Mouse (Mus musculus): Measurements from ENCODE around the gene Clint1. TPM values are rescaled to one million over a fixed set of nuclear protein-coding genes. Genes with fewer than 3 reads are reported as not detected.

Gene Clint1
- polyA plus RNA-seq, 1 experiment from 2014 or later: 49.2 TPM

GRCm38 (mm10) chr11:45850317-45850716, 1.5 kb upstream of the Clint1 start:
- Histone ChIP-seq H3K4me2 (no peak overlapping the region), H3K4me1 (ENCODE audit: control insufficient read depth, insufficient read depth, low read length) (peaks cover 16% of the 10 kb centered on the region), H3K9ac (ENCODE audit: low read depth, low read length) (no peak overlapping the region), H3K4me3 (ENCODE audit: low read depth, low read length) (no peak overlapping the region), H3K9me3 (replicated peaks; ENCODE audit: control insufficient read depth, low read length) (no peaks in the 10 kb centered on the region), H3K27ac (ENCODE audit: low read depth, low read length) (no peak overlapping the region), H3K36me3 (ENCODE audit: control insufficient read depth, insufficient read depth, low read length) (no peaks in the 10 kb centered on the region), H3K27me3 (ENCODE audit: control insufficient read depth, insufficient read depth, low read length) (no peaks in the 10 kb centered on the region)
- no peak for ATAC-seq (replicated peaks; ENCODE audit: insufficient number of reproducible peaks, low FRiP score, low TSS enrichment)
- whole genome bisulfite sequencing (ENCODE audit: insufficient replicate concordance): 36% methylated on average over 3 of the region's 3 CpGs

- H3K9ac ChIP-seq (ENCODE audit: low read depth, low read length): peak overlapping the region; percentile 97
- no peaks in the 10 kb centered on the region for H3K9me3 ChIP-seq (replicated peaks; ENCODE audit: control insufficient read depth, low read length)
- WGBS (ENCODE audit: insufficient replicate concordance): 2% methylated on average over 38 of the region's 58 CpGs
- H3K4me2 ChIP-seq: peak overlapping the region; percentile 70
- H3K4me3 ChIP-seq (ENCODE audit: low read depth, low read length): peak overlapping the region; percentile 99
- peaks cover 27% of the 10 kb centered on the region for H3K4me1 ChIP-seq (ENCODE audit: control insufficient read depth, insufficient read depth, low read length)
- H3K27ac ChIP-seq (ENCODE audit: low read depth, low read length): peak overlapping the region; percentile 86
- peak; percentile 69 for ATAC-seq (replicated peaks; ENCODE audit: insufficient number of reproducible peaks, low FRiP score, low TSS enrichment)
- no peaks in the 10 kb centered on the region for H3K27me3 ChIP-seq (ENCODE audit: control insufficient read depth, insufficient read depth, low read length)
- H3K36me3 ChIP-seq (ENCODE audit: control insufficient read depth, insufficient read depth, low read length): no peaks in the 10 kb centered on the region
These were observed 508 bp downstream of the Clint1 start for GRCm38 (mm10) chr11:45852124-45852994.

GRCm38 (mm10) chr11:45852995-45853317, 1.1 kb downstream of the Clint1 start:
- Histone ChIP-seq H3K4me2 (peak overlapping the region; percentile 70), H3K4me3 (ENCODE audit: low read depth, low read length) (peak overlapping the region; percentile 99), H3K9ac (ENCODE audit: low read depth, low read length) (peak overlapping the region; percentile 28; the same call in 1 of the 2 replicates), H3K4me1 (ENCODE audit: control insufficient read depth, insufficient read depth, low read length) (peaks cover 27% of the 10 kb centered on the region), H3K36me3 (ENCODE audit: control insufficient read depth, insufficient read depth, low read length) (no peaks in the 10 kb centered on the region), H3K27me3 (ENCODE audit: control insufficient read depth, insufficient read depth, low read length) (no peaks in the 10 kb centered on the region), H3K9me3 (replicated peaks; ENCODE audit: control insufficient read depth, low read length) (no peaks in the 10 kb centered on the region), H3K27ac (ENCODE audit: low read depth, low read length) (peak overlapping the region; percentile 50; the same call in 1 of the 2 replicates)
- WGBS (ENCODE audit: insufficient replicate concordance): 52% methylated on average over 6 of the region's 6 CpGs
- no peak for ATAC-seq (replicated peaks; ENCODE audit: insufficient number of reproducible peaks, low FRiP score, low TSS enrichment)

- no peak overlapping the region for H3K9ac ChIP-seq (ENCODE audit: low read depth, low read length)
- no peak overlapping the region for H3K4me3 ChIP-seq (ENCODE audit: low read depth, low read length)
- ATAC-seq (replicated peaks; ENCODE audit: insufficient number of reproducible peaks, low FRiP score, low TSS enrichment): no peak
- H3K4me1 ChIP-seq (ENCODE audit: control insufficient read depth, insufficient read depth, low read length): peaks cover 27% of the 10 kb centered on the region
- H3K9me3 ChIP-seq (replicated peaks; ENCODE audit: control insufficient read depth, low read length): no peaks in the 10 kb centered on the region
- peak overlapping the region; percentile 70; the same call in 1 of the 2 replicates for H3K4me2 ChIP-seq
- H3K36me3 ChIP-seq (ENCODE audit: control insufficient read depth, insufficient read depth, low read length): no peaks in the 10 kb centered on the region
- no peak overlapping the region for H3K27ac ChIP-seq (ENCODE audit: low read depth, low read length)
- no peaks in the 10 kb centered on the region for H3K27me3 ChIP-seq (ENCODE audit: control insufficient read depth, insufficient read depth, low read length)
- WGBS (ENCODE audit: insufficient replicate concordance): 85% methylated on average over 2 of the region's 2 CpGs
These were observed 2.1 kb downstream of the Clint1 start for GRCm38 (mm10) chr11:45853916-45854315.

- WGBS (ENCODE audit: insufficient replicate concordance): 61% methylated on average over 7 of the region's 7 CpGs
- no peak overlapping the region for H3K9ac ChIP-seq (ENCODE audit: low read depth, low read length)
- no peak overlapping the region for H3K4me3 ChIP-seq (ENCODE audit: low read depth, low read length)
- ATAC-seq (replicated peaks; ENCODE audit: insufficient number of reproducible peaks, low FRiP score, low TSS enrichment): no peak
- H3K36me3 ChIP-seq (ENCODE audit: control insufficient read depth, insufficient read depth, low read length): no peaks in the 10 kb centered on the region
- no peaks in the 10 kb centered on the region for H3K9me3 ChIP-seq (replicated peaks; ENCODE audit: control insufficient read depth, low read length)
- peak overlapping the region; percentile 25; the same call in 1 of the 2 replicates for H3K4me2 ChIP-seq
- H3K27me3 ChIP-seq (ENCODE audit: control insufficient read depth, insufficient read depth, low read length): no peaks in the 10 kb centered on the region
- H3K4me1 ChIP-seq (ENCODE audit: control insufficient read depth, insufficient read depth, low read length): peaks cover 27% of the 10 kb centered on the region
- H3K27ac ChIP-seq (ENCODE audit: low read depth, low read length): no peak overlapping the region
These were observed 2.5 kb downstream of the Clint1 start for GRCm38 (mm10) chr11:45854381-45854780.

GRCm38 (mm10) chr11:45855407-45856148, 3.7 kb downstream of the Clint1 start:
- no peaks in the 10 kb centered on the region for H3K27me3 ChIP-seq (ENCODE audit: control insufficient read depth, insufficient read depth, low read length)
- no peak overlapping the region for H3K9ac ChIP-seq (ENCODE audit: low read depth, low read length)
- no peaks in the 10 kb centered on the region for H3K36me3 ChIP-seq (ENCODE audit: control insufficient read depth, insufficient read depth, low read length)
- peak overlapping the region; percentile 74 for H3K27ac ChIP-seq (ENCODE audit: low read depth, low read length)
- no peaks in the 10 kb centered on the region for H3K9me3 ChIP-seq (replicated peaks; ENCODE audit: control insufficient read depth, low read length)
- H3K4me3 ChIP-seq (ENCODE audit: low read depth, low read length): 0 out of 2 replicates have a peak overlapping the region, but pooled peaks have one; percentile 13
- ATAC-seq (replicated peaks; ENCODE audit: insufficient number of reproducible peaks, low FRiP score, low TSS enrichment): no peak
- WGBS (ENCODE audit: insufficient replicate concordance): 44% methylated on average over 7 of the region's 7 CpGs
- peaks cover 29% of the 10 kb centered on the region for H3K4me1 ChIP-seq (ENCODE audit: control insufficient read depth, insufficient read depth, low read length)
- H3K4me2 ChIP-seq: peak overlapping the region; percentile 27

- no peak for ATAC-seq (replicated peaks; ENCODE audit: insufficient number of reproducible peaks, low FRiP score, low TSS enrichment)
- H3K9me3 ChIP-seq (replicated peaks; ENCODE audit: control insufficient read depth, low read length): no peaks in the 10 kb centered on the region
- WGBS (ENCODE audit: insufficient replicate concordance): 46% methylated on average over 6 of the region's 6 CpGs
- peak overlapping the region; percentile 74 for H3K27ac ChIP-seq (ENCODE audit: low read depth, low read length)
- H3K4me2 ChIP-seq: peak overlapping the region; percentile 27
- H3K9ac ChIP-seq (ENCODE audit: low read depth, low read length): no peak overlapping the region
- no peaks in the 10 kb centered on the region for H3K36me3 ChIP-seq (ENCODE audit: control insufficient read depth, insufficient read depth, low read length)
- H3K27me3 ChIP-seq (ENCODE audit: control insufficient read depth, insufficient read depth, low read length): no peaks in the 10 kb centered on the region
- H3K4me1 ChIP-seq (ENCODE audit: control insufficient read depth, insufficient read depth, low read length): peaks cover 34% of the 10 kb centered on the region
- 0 out of 2 replicates have a peak overlapping the region, but pooled peaks have one; percentile 16 for H3K4me3 ChIP-seq (ENCODE audit: low read depth, low read length)
These were observed 4.3 kb downstream of the Clint1 start for GRCm38 (mm10) chr11:45856149-45856516.

GRCm38 (mm10) chr11:45861334-45861733, 9.5 kb downstream of the Clint1 start:
- no peak overlapping the region for H3K27ac ChIP-seq (ENCODE audit: low read depth, low read length)
- no peak overlapping the region; the same call in 1 of the 2 replicates for H3K4me2 ChIP-seq

More at GRCm38 (mm10) chr11:45861334-45861733, 9.5 kb downstream of the Clint1 start:
- peaks cover 17% of the 10 kb centered on the region for H3K4me1 ChIP-seq (ENCODE audit: control insufficient read depth, insufficient read depth, low read length)
- 32% methylated on average over 7 of the region's 7 CpGs for WGBS (ENCODE audit: insufficient replicate concordance)
- no peak for ATAC-seq (replicated peaks; ENCODE audit: insufficient number of reproducible peaks, low FRiP score, low TSS enrichment)
- peak overlapping the region; percentile 17 for H3K9ac ChIP-seq (ENCODE audit: low read depth, low read length)
- H3K36me3 ChIP-seq (ENCODE audit: control insufficient read depth, insufficient read depth, low read length): no peaks in the 10 kb centered on the region; the same call in 1 of the 2 replicates
- H3K27me3 ChIP-seq (ENCODE audit: control insufficient read depth, insufficient read depth, low read length): no peaks in the 10 kb centered on the region
- H3K4me3 ChIP-seq (ENCODE audit: low read depth, low read length): no peak overlapping the region
- no peaks in the 10 kb centered on the region for H3K9me3 ChIP-seq (replicated peaks; ENCODE audit: control insufficient read depth, low read length)
